Mouse (Mus musculus) cerebellum, adult 9-10 months (tissue): Measurements from ENCODE around the gene Rpl37.

Experiments used
- DNase-seq: peaks from one replicate; pipeline ENCODE4 v3.0.0; 2022

The Rpl37 gene

GRCm38 (mm10) chr15:5116270-5117030, at the start of gene Rpl37:
Gene Rpl37 (plus strand): TSS chr15:5116645.
- DNase-seq, result peak; percentile 98

- peak; percentile 50 for DNase-seq
Measured at GRCm38 (mm10) chr15:5068801-5069518, 47.5 kb upstream of the Rpl37 start.

- DNase-seq, result no peak
Measured at GRCm38 (mm10) chr15:5081235-5081634, 35.2 kb upstream of the Rpl37 start.

GRCm38 (mm10) chr15:5086162-5086561, 30.3 kb upstream of the Rpl37 start:
- DNase-seq, result no peak

- DNase-seq, result no peak
Measured at GRCm38 (mm10) chr15:5088850-5089608, 27.4 kb upstream of the Rpl37 start.

- no peak for DNase-seq
Measured at GRCm38 (mm10) chr15:5090131-5090530, 26.3 kb upstream of the Rpl37 start.

- DNase-seq, result no peak
Measured at GRCm38 (mm10) chr15:5095534-5096301, 20.7 kb upstream of the Rpl37 start.

- DNase-seq, result no peak
Measured at GRCm38 (mm10) chr15:5097376-5097775, 19.1 kb upstream of the Rpl37 start.

GRCm38 (mm10) chr15:5102312-5102711, 14.1 kb upstream of the Rpl37 start:
- DNase-seq, result no peak

GRCm38 (mm10) chr15:5105891-5106290, 10.6 kb upstream of the Rpl37 start:
- DNase-seq, result no peak

GRCm38 (mm10) chr15:5106293-5106692, 10.2 kb upstream of the Rpl37 start:
- DNase-seq, result peak; percentile 57

GRCm38 (mm10) chr15:5107686-5108654, 8.5 kb upstream of the Rpl37 start, which contains the start of gene Card6:
Gene Card6 (minus strand): TSS chr15:5108539.
- no peak for DNase-seq

- no peak for DNase-seq
Measured at GRCm38 (mm10) chr15:5108655-5109040, 7.8 kb upstream of the Rpl37 start.

- DNase-seq, result no peak
Measured at GRCm38 (mm10) chr15:5112651-5113050, 3.8 kb upstream of the Rpl37 start.

GRCm38 (mm10) chr15:5115173-5115572, 1.3 kb upstream of the Rpl37 start:
- no peak for DNase-seq

GRCm38 (mm10) chr15:5117031-5117601, 671 bp downstream of the Rpl37 start:
- peak; percentile 42 for DNase-seq

GRCm38 (mm10) chr15:5118626-5119025, 2.2 kb downstream of the Rpl37 start:
- no peak for DNase-seq

GRCm38 (mm10) chr15:5119192-5119591, 2.7 kb downstream of the Rpl37 start:
- no peak for DNase-seq

- no peak for DNase-seq
Measured at GRCm38 (mm10) chr15:5119707-5120106, 3.3 kb downstream of the Rpl37 start.

- DNase-seq, result no peak
Measured at GRCm38 (mm10) chr15:5121535-5122313, 5.3 kb downstream of the Rpl37 start.
